Mouse (Mus musculus) spleen, adult 2 months (tissue): ENCODE data around the gene Krtap19-2. TPM values are rescaled to one million over a fixed set of nuclear protein-coding genes. Genes with fewer than 3 reads are reported as not detected.

Experiments
- DNase-seq, 2 experiments: peaks; one replicate each; pipeline versions ENCODE4 v3.0.0 to v3.0.0-alpha.2; 2012 to 2021; ENCODE audit warnings: low spot score in 2 of 2, low read depth in 1 of 2
- H3K27ac ChIP-seq: fragments of 200-500 bp; 2 replicates; pipeline ENCODE4 v1.5.1; 2012; ENCODE audit warnings: low read length, inconsistent platforms; ENCODE audit not compliant: insufficient read depth
- H3K27me3 ChIP-seq: fragments of 200-500 bp; 2 replicates; pipeline ENCODE4 v1.6.1; 2012; ENCODE audit warnings: mild to moderate bottlenecking, moderate library complexity, low read length, inconsistent platforms; ENCODE audit not compliant: control insufficient read depth, insufficient read depth
- H3K36me3 ChIP-seq: fragments of 200-500 bp; 2 replicates; pipeline ENCODE4 v1.6.1; 2012; ENCODE audit warnings: mild to moderate bottlenecking, low read length, inconsistent platforms; ENCODE audit not compliant: control insufficient read depth, insufficient read depth
- H3K4me1 ChIP-seq: fragments of 200-500 bp; 2 replicates; pipeline ENCODE4 v1.6.1; 2011; ENCODE audit warnings: inconsistent platforms; ENCODE audit not compliant: control insufficient read depth, insufficient read depth, insufficient read length
- H3K4me3 ChIP-seq: fragments of 200-500 bp; 2 replicates; pipeline ENCODE4 v1.5.1; 2011; ENCODE audit warnings: mild to moderate bottlenecking, inconsistent platforms; ENCODE audit not compliant: insufficient read depth, insufficient read length; ENCODE audit errors: extremely low read depth
- CTCF ChIP-seq: fragments of 200-500 bp; IDR thresholded peaks from 2 replicates; pipeline ENCODE4 v1.5.1; 2011; ENCODE audit warnings: mild to moderate bottlenecking, inconsistent platforms; ENCODE audit not compliant: insufficient read depth, insufficient read length, insufficient replicate concordance; ENCODE audit errors: extremely low read depth
- POLR2A ChIP-seq: fragments of 200-500 bp; IDR thresholded peaks from 2 replicates; pipeline ENCODE4 v1.6.1; 2011; ENCODE audit warnings: low read depth, low read length, inconsistent platforms
- WGBS: fragments of 180-500 bp; shearing (Covaris S2); methylation state at CpG from one replicate; pipeline ENCODE4 v1.1.7; 2018; 5-methylcytosine and 5-hydroxymethylcytosine counted together
- polyA plus RNA-seq: library from polyadenylated mRNA; depleted of rRNA; stranded (reverse); fragments of >200 nt; gene quantifications from 2 replicates; pipeline ENCODE4 v1.2.3, GENCODE M21; 2012; rRNA removed

The Krtap19-2 gene
- polyA plus RNA-seq, 1 experiment: not detected

DNA sequence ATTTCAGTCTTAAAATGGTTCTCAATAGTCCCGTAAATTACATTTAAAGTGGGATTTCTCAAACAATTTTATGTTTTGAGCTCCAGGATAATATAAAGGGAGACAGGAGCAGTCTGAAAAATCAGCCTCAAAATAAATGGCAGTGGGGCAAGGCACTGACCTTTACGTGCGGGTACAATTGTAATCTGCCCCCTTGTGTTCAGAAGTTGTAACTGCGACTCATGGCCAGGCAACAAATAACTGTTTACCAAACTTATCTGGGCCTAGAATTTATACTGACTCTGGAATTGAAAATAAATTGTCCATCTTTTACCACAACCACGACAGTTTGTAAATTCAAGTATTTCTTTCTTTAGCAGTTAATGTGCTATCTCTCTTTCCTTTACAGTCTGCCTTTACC, 22.6 kb downstream of the Krtap19-2 start:
- WGBS: 17% methylated on average over 5 of the region's 5 CpGs
- DNase-seq: no peak
- no peak for TF ChIP-seq POLR2A
- TF ChIP-seq CTCF: 0 out of 2 replicates have a peak, but pooled peaks have one; percentile 3
- H3K36me3 ChIP-seq: no peaks in the 10 kb centered on the region
- no peaks in the 10 kb centered on the region for H3K27me3 ChIP-seq
- H3K4me1 ChIP-seq: no peaks in the 10 kb centered on the region
- no peak overlapping the region for H3K4me3 ChIP-seq
- no peak overlapping the region for H3K27ac ChIP-seq

GRCm38 (mm10) chr16:88848558-88848957, 25.5 kb downstream of the Krtap19-2 start:
- Histone ChIP-seq H3K36me3 (no peaks in the 10 kb centered on the region), H3K27ac (no peak overlapping the region), H3K4me3 (no peak overlapping the region), H3K4me1 (no peaks in the 10 kb centered on the region), H3K27me3 (no peaks in the 10 kb centered on the region)
- 86% methylated on average over 4 of the region's 4 CpGs for WGBS
- no peak for DNase-seq
- TF ChIP-seq POLR2A: no peak
- TF ChIP-seq CTCF: no peak

- no peaks in the 10 kb centered on the region for H3K27me3 ChIP-seq
- WGBS: 88% methylated on average over 1 of the region's 1 CpGs
- TF ChIP-seq POLR2A: no peak
- no peak for TF ChIP-seq CTCF
- no peak for DNase-seq
- no peaks in the 10 kb centered on the region for H3K36me3 ChIP-seq
- no peak overlapping the region for H3K27ac ChIP-seq
- H3K4me3 ChIP-seq: no peak overlapping the region
- H3K4me1 ChIP-seq: no peaks in the 10 kb centered on the region
These were observed 26.7 kb downstream of the Krtap19-2 start for GRCm38 (mm10) chr16:88847363-88847762.

GRCm38 (mm10) chr16:88826978-88827377, 47.1 kb downstream of the Krtap19-2 start:
- WGBS: 86% methylated on average over 3 of the region's 3 CpGs
- Histone ChIP-seq H3K4me3 (no peak overlapping the region), H3K27me3 (no peaks in the 10 kb centered on the region), H3K4me1 (no peaks in the 10 kb centered on the region), H3K36me3 (no peaks in the 10 kb centered on the region), H3K27ac (no peak overlapping the region)
- TF ChIP-seq CTCF (no peak), POLR2A (no peak)
- DNase-seq: no peak

DNA sequence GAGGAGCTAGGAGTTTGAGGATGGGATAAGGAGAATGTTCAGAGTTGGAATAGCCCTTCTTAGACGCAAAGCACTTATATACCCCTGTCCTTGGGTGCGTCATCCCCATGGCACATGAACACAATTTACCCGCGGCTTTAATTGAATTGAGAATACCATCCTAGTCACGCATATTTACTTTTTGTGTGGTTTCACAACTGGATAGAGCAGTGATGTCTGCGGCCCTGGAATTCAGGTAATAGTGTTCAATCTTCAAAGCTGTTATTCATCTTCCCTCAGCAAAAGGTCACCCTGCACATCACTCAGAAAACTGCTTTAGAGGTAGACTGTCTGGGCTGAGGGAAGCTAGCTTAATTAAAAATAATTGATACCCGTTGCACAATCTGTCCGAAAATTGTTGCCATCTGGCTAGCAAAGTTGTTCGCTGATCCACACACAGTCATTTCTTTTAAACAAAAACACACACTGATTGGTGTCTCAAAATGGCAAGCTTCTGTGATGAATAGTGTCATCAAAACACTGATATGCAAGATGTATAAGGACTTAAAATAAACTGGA, 47.9 kb downstream of the Krtap19-2 start, which contains the start of gene Krtap14:
Krtap14 (minus strand) TSS at position 51 of the 558 bp plus-strand sequence.
- 89% methylated on average over 9 of the region's 9 CpGs for WGBS

GRCm38 (mm10) chr16:88823736-88824135, 50.3 kb downstream of the Krtap19-2 start:
- 87% methylated on average over 3 of the region's 3 CpGs for WGBS
- Histone ChIP-seq H3K4me3 (no peak overlapping the region), H3K4me1 (no peaks in the 10 kb centered on the region), H3K27ac (no peak overlapping the region), H3K36me3 (no peaks in the 10 kb centered on the region), H3K27me3 (no peaks in the 10 kb centered on the region)
- DNase-seq: no peak
- no peak for TF ChIP-seq POLR2A
- TF ChIP-seq CTCF: no peak

More for the DNA sequence above, 47.9 kb downstream of the Krtap19-2 start, which contains the start of gene Krtap14:
- TF ChIP-seq POLR2A: no peak
- no peak for TF ChIP-seq CTCF
- Histone ChIP-seq H3K4me3 (no peak within 1 kb of the TSS), H3K4me1 (no peaks in the 10 kb centered on the region), H3K27me3 (no peaks in the 10 kb centered on the region), H3K36me3 (no peaks in the 10 kb centered on the region), H3K27ac (no peak within 1 kb of the TSS)
- DNase-seq: no peak

Other genes with a start within 250 kb of the Krtap19-2 start
- gene 2310079G19Rik, start 246.6 kb downstream of the Krtap19-2 start, polyA plus RNA-seq: not detected in 2 replicates
- not detected in 2 replicates for gene Krtap26-1, start 226.5 kb downstream of the Krtap19-2 start, polyA plus RNA-seq
- not detected in 2 replicates for gene Krtap27-1, start 202.6 kb downstream of the Krtap19-2 start, polyA plus RNA-seq
- not detected in 2 replicates for gene 2310061N02Rik, start 166.3 kb downstream of the Krtap19-2 start, polyA plus RNA-seq
- not detected in 2 replicates for gene Krtap13-1, start 145.4 kb downstream of the Krtap19-2 start, polyA plus RNA-seq
- not detected in 2 replicates for gene Krtap13, start 122.6 kb downstream of the Krtap19-2 start, polyA plus RNA-seq
- not detected in 2 replicates for gene 2310034C09Rik, start 115.4 kb downstream of the Krtap19-2 start, polyA plus RNA-seq
- gene 2310057N15Rik, start 100.1 kb downstream of the Krtap19-2 start, polyA plus RNA-seq: not detected in 2 replicates
- gene Gm5965, start 96.4 kb downstream of the Krtap19-2 start, polyA plus RNA-seq: not detected in 2 replicates
- gene Gm20741, start 62.0 kb downstream of the Krtap19-2 start, polyA plus RNA-seq: not detected in 2 replicates
- gene Krtap15, start 54.1 kb downstream of the Krtap19-2 start, polyA plus RNA-seq: not detected in 2 replicates
- gene Krtap14, start 48.1 kb downstream of the Krtap19-2 start, polyA plus RNA-seq: not detected in 2 replicates
- not detected in 2 replicates for gene Krtap19-1, start 4.9 kb downstream of the Krtap19-2 start, polyA plus RNA-seq
- not detected in 2 replicates for gene Krtap19-3, start 3.8 kb upstream of the Krtap19-2 start, polyA plus RNA-seq
- gene Krtap19-4, start 10.8 kb upstream of the Krtap19-2 start, polyA plus RNA-seq: not detected in 2 replicates
- not detected in 2 replicates for gene Krtap19-5, start 22.2 kb upstream of the Krtap19-2 start, polyA plus RNA-seq
- gene Krtap19-9b, start 58.0 kb upstream of the Krtap19-2 start, polyA plus RNA-seq: not detected in 2 replicates
- not detected in 2 replicates for gene Krtap16-3, start 88.6 kb upstream of the Krtap19-2 start, polyA plus RNA-seq
- gene Krtap22-2, start 136.5 kb upstream of the Krtap19-2 start, polyA plus RNA-seq: not detected in 2 replicates
- gene Gm10229, start 141.0 kb upstream of the Krtap19-2 start, polyA plus RNA-seq: not detected in 2 replicates
- gene Krtap6-1, start 157.4 kb upstream of the Krtap19-2 start, polyA plus RNA-seq: not detected in 2 replicates
- gene Gm10228, start 167.2 kb upstream of the Krtap19-2 start, polyA plus RNA-seq: not detected in 2 replicates
- gene Krtap6-5, start 173.6 kb upstream of the Krtap19-2 start, polyA plus RNA-seq: not detected in 2 replicates
- gene 1110025L11Rik, start 189.7 kb upstream of the Krtap19-2 start, polyA plus RNA-seq: not detected in 2 replicates
- gene Krtap6-3, start 209.7 kb upstream of the Krtap19-2 start, polyA plus RNA-seq: not detected in 2 replicates